8 mouse cellular contexts compared by ENCODE assay signal in genomic region chr8:123643330-123644051, GRCm38 (mm10). TPM values are rescaled to one million over a fixed set of nuclear protein-coding genes. Genes with fewer than 3 reads are reported as not detected.
DNase-seq lines count a peak whose midpoint lies in the region; ATAC-seq and TF ChIP-seq lines count a peak whose summit lies in the region.

No protein-coding gene starts in this region.

- H3K27me3 ChIP-seq in forebrain, embryonic 13.5 days: peaks cover 21% of the 10 kb centered on the region
- peaks cover 27% of the 10 kb centered on the region for H3K27me3 ChIP-seq in hindbrain, embryonic 13.5 days
- no peaks in the 10 kb centered on the region for H3K27me3 ChIP-seq in splenic B cell, adult 2 months (ENCODE audit: control insufficient read depth, insufficient read depth, low read length, poor library complexity, severe bottlenecking)

- H3K4me3 ChIP-seq in forebrain, embryonic 13.5 days: peak overlapping the region; percentile 33
- H3K4me3 ChIP-seq in hindbrain, embryonic 13.5 days: peak overlapping the region; percentile 20
- no peak overlapping the region for H3K4me3 ChIP-seq in left cerebral cortex, adult 2 months

- H3K27ac ChIP-seq in forebrain, embryonic 13.5 days: no peak overlapping the region
- no peak overlapping the region for H3K27ac ChIP-seq in hindbrain, embryonic 13.5 days
- H3K27ac ChIP-seq in left cerebral cortex, adult 2 months: no peak overlapping the region

- H3K4me2 ChIP-seq in forebrain, embryonic 13.5 days: peak overlapping the region; percentile 58
- peak overlapping the region; percentile 49 for H3K4me2 ChIP-seq in hindbrain, embryonic 13.5 days

- H3K36me3 ChIP-seq in forebrain, embryonic 13.5 days (ENCODE audit: poor library complexity, severe bottlenecking): no peaks in the 10 kb centered on the region
- no peaks in the 10 kb centered on the region for H3K36me3 ChIP-seq in hindbrain, embryonic 13.5 days
- no peaks in the 10 kb centered on the region for H3K36me3 ChIP-seq in splenic B cell, adult 2 months (ENCODE audit: control insufficient read depth, insufficient read depth, low read length, poor library complexity, severe bottlenecking)

- H3K9ac ChIP-seq in forebrain, embryonic 13.5 days: peak overlapping the region; percentile 43
- peak overlapping the region; percentile 49; the same call in 1 of the 2 replicates for H3K9ac ChIP-seq in hindbrain, embryonic 13.5 days

- peak; percentile 79 for TF ChIP-seq CTCF in left cerebral cortex, adult 2 months (IDR thresholded peaks at IDR 0.05)

- peak; percentile 54 to 89 for DNase-seq in adrenal gland, adult (ENCODE audit: inconsistent age in 2 of 2, low spot score in 1 of 2)
- no peak for DNase-seq in adrenal gland, postnatal 4 days (ENCODE audit: low spot score in 2 of 2)
- DNase-seq in adrenal gland, postnatal 36 days: peak; percentile 41 to 74
- DNase-seq in left cerebral cortex, adult 2 months (ENCODE audit: extremely low spot score in 1 of 2, low spot score in 2 of 2): peak; percentile 47 to 66
- peak; percentile 55 for DNase-seq in splenic B cell, adult 2 months (ENCODE audit: low read depth, low spot score)

- intact Hi-C loops in left cerebral cortex, adult 2 months (cut with DNase I): loop anchor here (2.0 kb wide), 1 partner anchor 141 kb away; no protein-coding TSS in a partner anchor

- H3K9me3 ChIP-seq in forebrain, embryonic 13.5 days (replicated peaks): no peaks in the 10 kb centered on the region
- no peaks in the 10 kb centered on the region for H3K9me3 ChIP-seq in hindbrain, embryonic 13.5 days

- no peaks in the 10 kb centered on the region for H3K4me1 ChIP-seq in forebrain, embryonic 13.5 days
- H3K4me1 ChIP-seq in hindbrain, embryonic 13.5 days (replicated peaks): peaks cover 4% of the 10 kb centered on the region; the same call in 1 of the 2 replicates

- ATAC-seq in forebrain, embryonic 13.5 days: peak; percentile 43; the same call in 1 of the 2 replicates
- ATAC-seq in hindbrain, embryonic 13.5 days (ENCODE audit: low FRiP score): no peak
- peak; percentile 51; the same call in 1 of the 2 replicates for ATAC-seq in megakaryocyte, adult 5-6 weeks (ENCODE audit: poor library complexity, severe bottlenecking)

- WGBS in forebrain, embryonic 13.5 days: 12% methylated on average over 25 of the region's 25 CpGs
- WGBS in hindbrain, embryonic 13.5 days: 14% methylated on average over 25 of the region's 25 CpGs

RNA-seq across cellular contexts. Expression of gene Rhou, which starts 10.2 kb away (rescaled TPM):
- total RNA-seq in adrenal gland, postnatal 4 days (2021): 10 to 100 TPM; 43.6 to 50.6 TPM
- 10 to 100 TPM; 40.8 to 55.7 TPM for total RNA-seq in adrenal gland, postnatal 36 days (2021)
- 8.3 and 8.9 TPM in 2 replicates for polyA plus RNA-seq in forebrain, embryonic 13.5 days (2015; fragmentation: Nextera tagmentation; extraction: Ambion mirVana)
- 11.3 and 12.2 TPM in 2 replicates for polyA plus RNA-seq in hindbrain, embryonic 13.5 days (2015; fragmentation: Nextera tagmentation; extraction: Ambion mirVana)
- total RNA-seq in left cerebral cortex, adult 2 months (2021): 10 to 100 TPM; 45.9 to 46.2 TPM
- total RNA-seq in megakaryocyte, adult 5-6 weeks (2015): 24.1 and 26.5 TPM in 2 replicates
- total RNA-seq in megakaryocyte, adult 5-6 weeks (2017): 15.0 and 18.6 TPM in 2 replicates

Comparison
In these comparisons a context has a peak if more than half of its experiments do, and no peak if none do; other contexts are left out.
1. DNase-seq: peak in adrenal gland, adult (2 of 2), adrenal gland, postnatal 36 days (2 of 2), left cerebral cortex, adult 2 months (2 of 2) and splenic B cell, adult 2 months (single experiment); none in adrenal gland, postnatal 4 days (0 of 2).